Mouse (Mus musculus) cerebellum, postnatal 36 days (tissue): ENCODE measurements around the gene Rgl2.
"Not testable (repeated sequence)": the region's sequence is repeated elsewhere in the genome, so short reads cannot be mapped to it uniquely, and the experiment has no call there.

Source experiments
- DNase-seq, 2 experiments: peaks; one replicate each; pipeline ENCODE4 v3.0.0; 2021 to 2022; ENCODE audit warnings: mixed read lengths in 2 of 2

The Rgl2 gene

DNA sequence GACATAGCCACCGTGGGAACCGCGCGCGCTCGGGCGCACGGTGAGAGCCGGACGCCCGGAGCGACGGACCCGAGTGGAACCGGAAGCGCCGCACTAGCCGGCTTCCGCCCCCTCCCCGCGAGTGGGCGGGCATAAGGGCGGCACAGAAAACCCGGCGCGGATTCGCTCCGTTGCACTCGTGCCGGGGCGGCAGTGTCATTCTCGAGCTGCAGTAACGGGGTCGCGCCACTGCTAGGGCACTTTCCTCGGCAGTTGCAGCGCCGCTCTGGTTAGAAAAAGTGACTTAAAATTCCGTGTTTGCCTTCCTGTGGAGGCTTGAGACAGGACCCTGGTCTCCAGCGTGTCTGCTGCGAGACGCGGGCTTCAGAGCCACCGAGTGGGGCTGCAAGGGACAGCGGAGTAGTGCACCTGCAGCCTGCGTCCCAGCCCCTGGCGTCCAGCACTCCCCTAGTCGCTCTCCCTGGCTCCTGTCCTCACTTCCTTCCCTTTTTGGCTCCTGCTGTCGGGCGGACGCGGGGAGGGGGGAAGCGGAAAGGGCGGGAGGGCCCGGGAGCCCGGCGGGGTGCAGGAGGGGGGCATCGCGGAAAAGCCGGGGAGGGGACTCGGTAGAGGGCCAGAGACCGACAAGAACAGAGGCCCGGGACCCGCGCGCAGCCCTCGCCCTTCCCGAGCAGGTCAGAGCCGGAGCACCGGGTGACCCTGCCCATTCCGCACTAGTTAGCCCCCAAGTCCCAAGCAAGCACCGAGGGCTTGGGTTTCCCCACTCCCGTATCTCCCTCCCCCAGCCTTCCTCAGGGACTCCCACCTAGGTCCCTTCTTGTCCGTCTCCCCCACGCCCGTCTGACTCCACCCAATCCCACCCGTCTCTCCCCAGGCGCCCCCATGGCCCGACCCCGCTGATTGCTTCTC, at the start of gene Rgl2:
Rgl2 (plus strand) TSS at position 173 of the 909 bp plus-strand sequence.
- DNase-seq, result peak; percentile 96

DNA sequence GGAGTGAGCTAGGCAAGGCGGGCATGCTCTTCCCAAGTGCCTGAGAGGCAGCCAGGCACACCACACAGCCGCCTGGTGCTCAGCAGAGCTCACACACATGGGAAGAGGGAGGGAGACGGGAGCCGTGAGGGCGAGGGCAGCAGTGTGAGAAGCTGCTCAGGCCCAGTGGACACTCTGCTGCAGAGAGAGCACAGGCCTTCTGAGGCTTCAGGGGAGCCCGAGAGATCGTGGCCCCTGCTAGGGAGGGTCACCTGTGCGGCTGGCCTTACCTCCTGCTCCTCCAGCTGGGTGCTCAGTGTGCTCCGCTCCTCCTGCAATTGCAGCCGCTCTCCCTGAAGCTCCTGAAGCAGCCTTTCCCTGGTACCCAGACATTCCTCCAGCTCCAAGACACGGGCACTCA, 45.0 kb upstream of the Rgl2 start:
- not testable (repeated sequence) for DNase-seq

DNA sequence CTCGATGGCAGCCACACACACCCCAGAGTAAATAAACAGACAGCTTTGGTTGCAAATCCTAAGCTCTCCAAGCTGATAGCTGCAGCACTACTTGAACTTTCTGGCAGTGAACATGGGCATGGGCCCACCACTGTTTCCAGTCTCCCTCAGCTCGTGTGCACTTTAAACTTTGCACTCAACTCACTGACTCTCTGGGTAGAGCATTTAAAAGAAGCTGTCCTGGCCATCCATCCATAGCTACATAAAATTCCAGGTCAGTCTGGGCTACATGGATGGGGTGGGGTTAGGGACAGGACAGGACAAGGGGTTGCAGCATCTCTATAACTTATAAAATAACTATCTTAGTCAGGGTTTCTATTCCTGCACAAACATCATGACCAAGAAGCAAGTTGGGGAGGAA, 41.5 kb upstream of the Rgl2 start:
- DNase-seq, result not testable (repeated sequence)

DNA sequence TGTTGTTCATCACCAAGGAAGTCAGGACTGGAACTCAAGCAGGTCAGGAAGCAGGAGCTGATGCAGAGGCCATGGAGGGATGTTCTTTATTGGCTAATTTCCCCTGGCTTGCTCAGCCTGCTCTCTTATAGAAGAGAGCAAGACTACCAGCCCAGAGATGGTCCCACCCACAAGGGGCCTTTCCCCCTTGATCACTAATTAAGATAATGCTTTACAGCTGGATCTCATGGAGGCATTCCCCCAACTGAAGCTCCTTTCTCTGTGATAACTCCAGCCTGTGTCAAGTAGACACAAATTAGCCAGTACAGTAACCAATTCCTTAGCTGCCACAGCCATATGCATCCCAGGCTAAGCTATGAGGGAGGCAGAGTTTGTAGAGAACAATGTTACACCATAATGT, 41.1 kb upstream of the Rgl2 start:
- DNase-seq, result not testable (repeated sequence)

DNA sequence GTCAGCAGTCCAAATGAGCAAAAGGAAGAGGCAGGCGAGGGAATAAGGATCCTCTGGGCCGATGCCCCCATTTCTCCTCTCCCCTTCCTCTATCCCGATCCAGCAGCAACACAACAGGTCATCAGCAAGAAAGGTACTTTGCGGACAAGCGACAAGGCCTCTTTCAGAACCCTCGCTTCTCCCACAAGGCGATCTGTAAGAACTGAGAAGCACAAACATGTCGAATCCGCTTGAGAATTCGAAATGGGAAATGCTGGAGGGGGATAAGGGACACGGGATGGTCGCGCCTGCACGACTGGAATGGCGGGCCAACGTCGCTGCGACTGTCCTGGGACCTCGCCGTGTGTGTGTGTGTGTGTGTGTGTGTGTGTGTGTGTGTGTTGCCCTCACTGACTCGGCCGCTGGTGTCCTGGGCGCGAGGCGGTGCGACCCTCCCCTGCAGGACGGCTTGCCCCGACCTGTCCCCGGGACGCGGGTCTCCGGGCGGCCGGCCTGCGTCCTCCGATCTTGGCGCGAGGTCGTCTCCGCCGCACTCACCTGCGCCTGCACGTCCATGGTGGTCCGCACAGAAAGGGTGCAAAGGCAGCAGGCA, 39.3 kb upstream of the Rgl2 start:
- DNase-seq, result not testable (repeated sequence)

DNA sequence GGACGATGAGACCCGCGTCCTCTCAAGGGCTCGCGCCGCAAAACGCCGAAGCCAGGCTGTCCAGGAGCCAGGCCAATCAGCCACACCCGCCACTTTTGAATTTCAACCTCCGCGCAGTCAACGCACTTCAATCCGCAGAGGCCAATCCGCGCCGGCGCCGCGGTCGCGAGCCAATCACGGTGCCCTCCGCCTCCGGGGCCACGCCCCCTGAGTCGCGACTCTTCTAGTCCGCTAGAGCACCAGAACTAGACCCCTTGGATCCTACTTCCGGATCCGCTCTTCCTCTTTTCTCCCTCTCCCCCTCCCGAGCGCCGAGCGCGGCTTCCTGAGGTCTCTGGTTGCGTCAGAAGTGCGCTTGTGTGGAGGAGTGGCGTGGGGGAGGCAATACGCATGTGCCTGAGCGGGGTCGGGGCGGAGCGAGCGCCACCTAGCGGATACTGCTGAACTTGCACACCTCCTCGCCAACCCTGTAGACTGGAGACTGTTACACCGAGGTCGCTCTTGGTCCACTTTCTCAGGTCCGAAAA, 38.7 kb upstream of the Rgl2 start, which contains the start of gene Kifc1:
Kifc1 (minus strand) TSS at position 129 of the 527 bp plus-strand sequence.
- peak; percentile 99 to 100 for DNase-seq

DNA sequence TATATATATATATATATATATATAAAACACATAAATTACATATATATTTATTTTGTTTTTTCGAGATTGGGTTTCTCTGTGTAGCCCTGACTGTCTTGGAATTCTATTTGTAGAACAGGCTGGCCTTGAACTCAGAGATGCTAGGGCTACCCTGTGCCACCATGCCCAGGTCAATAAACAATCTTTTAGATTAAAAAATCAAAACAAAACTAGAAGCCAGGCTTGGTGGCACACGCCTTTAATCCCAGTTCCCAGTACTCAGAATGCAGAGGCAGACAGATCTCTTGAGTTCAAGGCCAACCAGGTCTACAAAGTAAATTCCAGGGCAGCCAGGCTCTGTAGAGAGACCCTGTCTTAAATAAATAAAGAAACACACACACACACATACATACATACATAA, 38.0 kb upstream of the Rgl2 start:
- no peak for DNase-seq

DNA sequence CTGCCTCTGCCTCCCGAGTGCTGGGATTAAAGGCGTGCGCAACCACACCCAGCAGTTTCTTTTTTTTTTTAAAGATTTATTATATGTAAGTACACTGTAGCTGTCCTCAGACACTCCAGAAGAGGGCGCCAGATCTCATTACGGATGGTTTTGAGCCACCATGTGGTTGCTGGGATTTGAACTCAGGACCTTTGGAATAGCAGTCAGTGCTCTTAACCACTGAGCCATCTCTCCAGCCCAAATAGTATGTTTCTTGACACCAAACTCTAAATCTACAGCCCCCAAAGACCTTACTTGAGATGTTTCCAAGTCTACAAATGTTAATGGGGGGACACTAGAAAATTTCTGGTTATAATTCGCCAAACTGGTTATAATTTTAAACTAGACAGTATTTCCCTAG, 37.5 kb upstream of the Rgl2 start:
- DNase-seq, result not testable (repeated sequence)

DNA sequence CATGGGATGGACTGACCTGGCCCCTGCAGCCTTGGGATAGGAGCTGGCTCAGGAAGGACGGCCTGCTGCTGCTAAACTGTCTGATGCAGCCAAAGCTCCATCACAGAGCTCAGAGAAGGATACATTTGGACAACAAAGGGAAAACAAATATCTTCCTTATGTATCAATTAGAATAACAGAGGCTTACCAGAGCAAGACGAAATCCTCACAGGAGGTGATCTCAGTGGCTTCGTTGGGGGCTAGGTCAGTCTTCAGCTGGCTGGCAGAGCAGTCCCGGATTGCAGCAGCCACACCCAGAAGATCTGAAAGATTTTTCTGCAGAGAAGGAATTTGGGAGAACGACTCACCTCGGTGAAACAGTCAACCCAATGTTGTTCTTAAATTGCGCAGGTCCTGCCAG, 36.9 kb upstream of the Rgl2 start:
- DNase-seq, result no peak

DNA sequence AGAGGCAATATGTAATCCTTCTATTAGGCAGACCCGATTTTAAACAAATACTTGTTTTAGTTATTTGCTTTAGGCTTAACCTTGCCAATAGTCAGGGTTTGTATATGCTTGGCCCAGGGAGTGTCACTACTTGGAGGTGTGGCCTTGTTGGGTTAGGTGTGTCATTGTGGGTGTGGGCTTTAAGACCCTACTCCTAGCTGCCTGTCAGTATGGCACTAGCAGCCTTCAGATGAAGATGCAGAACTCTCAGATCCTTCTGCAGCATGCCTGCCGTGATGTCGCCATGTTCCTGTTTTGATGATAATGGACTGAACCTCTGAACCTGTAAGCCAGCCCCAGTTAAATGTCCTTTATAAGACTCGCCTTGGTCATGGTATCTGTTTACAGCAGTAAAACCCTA, 36.3 kb upstream of the Rgl2 start:
- not testable (repeated sequence) for DNase-seq

DNA sequence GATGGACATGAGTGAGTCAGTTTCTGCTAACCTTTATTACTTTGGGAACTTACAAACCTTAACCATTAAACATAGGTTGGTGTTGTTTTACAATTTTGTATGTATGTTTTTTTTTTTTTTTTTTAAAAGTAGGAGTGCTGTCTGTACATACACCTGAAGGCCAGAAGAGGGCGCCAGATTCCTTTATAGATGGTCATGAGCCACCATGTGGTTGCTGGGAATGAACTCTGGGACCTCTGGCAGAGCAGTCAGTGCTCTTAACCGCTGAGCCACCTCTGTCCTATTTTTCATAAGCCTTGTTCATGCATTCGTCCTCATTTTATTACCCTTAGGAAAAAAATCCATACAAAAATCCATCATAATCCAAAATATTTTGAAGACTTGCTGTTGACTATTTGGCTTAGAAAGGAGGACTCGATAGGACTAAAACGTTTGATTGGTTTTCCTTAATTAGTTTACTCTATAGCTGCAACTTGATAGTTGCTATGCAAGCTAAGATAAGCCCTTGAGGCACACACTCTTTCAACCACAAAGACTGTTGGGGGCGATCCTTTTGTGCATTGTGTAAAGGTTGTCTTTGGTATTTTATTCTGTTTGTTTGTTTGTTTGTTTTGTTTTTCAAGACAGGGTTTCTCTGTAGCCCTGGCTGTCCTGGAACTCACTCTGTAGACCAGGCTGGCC, 32.1 kb upstream of the Rgl2 start:
- DNase-seq, result peak in 1 of 2 experiments; percentile 25

DNA sequence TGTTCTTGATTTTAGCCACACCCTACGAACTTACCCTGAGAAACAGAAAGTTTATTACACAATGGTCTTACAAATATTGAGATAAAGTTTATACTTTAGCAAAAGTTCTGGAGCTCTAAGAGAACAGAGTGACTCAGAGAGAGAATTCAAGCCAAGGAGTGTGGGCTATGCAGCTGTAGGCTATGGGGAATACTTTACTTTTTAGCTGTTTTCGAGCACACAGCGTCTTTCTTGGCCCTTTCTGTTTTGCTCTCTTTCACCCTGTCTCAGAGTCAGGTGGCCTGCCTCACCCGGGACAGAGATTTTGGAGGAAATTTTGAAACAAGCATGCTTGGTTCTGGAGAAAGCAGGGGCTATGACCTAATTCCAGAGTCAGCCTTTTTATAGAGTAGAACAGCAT, 31.1 kb upstream of the Rgl2 start:
- DNase-seq, result not testable (repeated sequence)

DNA sequence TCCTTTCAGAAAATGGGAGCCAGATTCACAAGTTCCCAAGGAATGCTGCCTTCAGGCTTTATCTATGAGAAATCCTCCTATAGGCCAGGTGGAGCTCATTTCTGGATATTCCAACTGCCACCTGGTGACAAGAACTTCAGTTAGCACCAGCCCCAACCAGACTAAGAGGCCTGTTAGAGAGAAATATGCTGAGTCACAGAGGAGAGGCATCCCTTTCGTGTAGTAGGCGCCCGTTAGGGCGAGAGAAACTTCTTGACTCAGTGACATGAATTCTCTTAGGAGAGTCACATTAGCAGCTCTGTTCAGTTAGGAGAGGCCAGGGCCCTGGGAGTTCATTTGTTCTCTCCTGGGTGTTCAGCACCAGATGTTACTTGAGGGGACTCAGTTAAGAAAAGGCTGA, 29.7 kb upstream of the Rgl2 start:
- DNase-seq, result no peak

DNA sequence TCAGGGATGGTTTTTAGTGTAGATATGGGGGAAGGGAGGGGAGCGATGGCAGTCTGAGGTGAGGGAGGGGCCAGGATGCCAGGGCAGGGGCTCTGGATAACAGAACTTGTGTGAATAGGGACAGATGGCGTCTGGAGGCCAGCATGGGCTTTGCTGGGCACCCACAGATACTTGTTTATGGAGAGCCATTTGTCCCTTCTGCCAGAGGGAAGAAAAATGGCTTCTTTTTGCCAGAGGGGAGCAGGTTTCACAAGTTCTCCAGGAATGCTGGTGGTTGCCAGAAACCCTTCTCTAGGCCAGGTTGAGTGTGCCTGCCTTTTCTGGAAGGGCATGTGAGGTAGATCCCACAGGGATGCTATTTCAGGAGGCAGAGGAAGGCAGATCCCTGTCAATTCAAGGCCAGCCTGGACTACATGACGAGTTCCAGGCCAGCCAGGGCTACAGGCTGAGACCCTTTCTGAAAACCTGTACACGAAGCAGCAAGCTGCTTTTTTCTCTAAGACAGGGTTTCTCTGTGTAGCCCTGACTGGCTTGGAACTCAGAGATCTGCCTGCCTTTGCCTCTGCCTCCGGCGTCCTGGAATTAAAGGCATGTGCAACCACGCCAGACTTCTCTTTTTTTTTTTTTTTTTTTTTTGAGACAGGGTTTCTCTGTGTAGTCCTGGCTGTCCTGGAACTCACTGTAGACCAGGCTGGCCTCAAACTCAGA, 28.9 kb upstream of the Rgl2 start:
- DNase-seq, result no peak

DNA sequence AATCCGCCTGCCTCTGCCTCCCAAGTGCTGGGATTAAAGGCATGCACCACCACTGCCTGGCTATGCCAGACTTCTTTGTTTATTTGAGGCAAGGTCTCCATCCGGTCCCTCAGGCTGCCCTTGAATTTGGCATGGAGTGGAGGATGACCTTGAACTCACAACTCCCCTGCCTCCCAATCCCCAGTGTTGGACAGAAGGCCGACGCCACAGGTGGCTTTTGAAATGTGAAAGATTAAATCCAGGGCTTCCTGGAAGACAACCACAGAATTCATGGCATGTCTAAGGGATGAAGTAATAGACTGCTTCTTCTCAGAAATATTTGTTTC, 28.4 kb upstream of the Rgl2 start:
- DNase-seq, result no peak

DNA sequence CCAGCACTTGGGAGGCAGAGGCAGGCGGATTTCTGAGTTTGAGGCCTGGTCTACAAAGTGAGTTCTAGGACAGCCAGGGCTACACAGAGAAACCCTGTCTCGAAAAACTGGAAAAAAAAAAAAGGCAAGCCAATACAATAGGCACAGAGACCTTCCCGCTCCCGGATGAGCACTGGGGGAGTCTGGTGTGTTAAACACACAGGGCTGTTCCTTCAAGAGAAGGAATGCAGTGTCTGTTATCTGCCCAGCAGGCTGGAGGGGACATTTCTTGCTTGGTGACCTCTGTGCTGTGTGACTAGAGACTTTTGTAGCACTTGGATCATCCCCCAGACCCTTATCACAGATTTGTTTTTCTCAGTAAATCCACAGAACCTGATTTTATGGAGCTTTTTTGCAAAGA, 27.7 kb upstream of the Rgl2 start:
- no peak for DNase-seq

DNA sequence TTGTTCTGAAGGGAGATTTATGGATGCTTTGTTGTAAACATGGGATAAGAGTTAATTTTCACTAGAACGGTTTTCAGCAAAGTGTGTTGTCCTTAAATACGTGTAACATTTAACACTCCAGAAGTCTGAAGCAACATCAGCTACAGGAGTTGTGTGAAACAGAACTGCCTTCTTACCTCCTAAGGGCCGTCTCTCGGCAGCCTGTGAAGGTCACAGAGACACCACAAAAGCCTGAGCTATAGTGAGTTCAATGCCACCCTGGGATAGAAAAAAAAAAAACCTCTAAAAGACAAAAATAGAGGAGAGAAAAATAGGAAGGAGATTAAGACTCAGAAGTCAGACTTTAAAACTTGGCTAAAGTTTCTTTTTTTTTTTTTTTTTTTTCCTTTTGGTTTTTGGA, 27.3 kb upstream of the Rgl2 start:
- DNase-seq, result no peak

DNA sequence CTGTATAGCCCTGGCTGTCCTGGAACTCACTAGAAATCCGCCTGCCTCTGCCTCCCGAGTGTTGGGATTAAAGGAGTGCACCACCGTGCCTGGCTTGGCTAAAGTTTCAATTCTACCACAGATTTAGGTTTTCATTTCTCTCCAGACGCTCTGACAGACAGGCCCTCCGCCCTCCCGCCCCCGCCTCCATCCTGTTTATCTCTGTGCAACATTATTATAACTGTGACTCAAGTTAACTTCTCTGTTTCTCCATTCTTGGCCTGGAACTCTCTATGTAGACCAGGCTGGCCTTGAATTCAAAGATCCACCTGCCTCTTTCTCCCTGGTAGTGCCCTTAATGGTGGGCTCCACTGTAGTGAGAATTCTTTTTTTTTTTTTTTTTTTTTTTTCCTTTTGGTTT, 26.9 kb upstream of the Rgl2 start:
- DNase-seq, result no peak

DNA sequence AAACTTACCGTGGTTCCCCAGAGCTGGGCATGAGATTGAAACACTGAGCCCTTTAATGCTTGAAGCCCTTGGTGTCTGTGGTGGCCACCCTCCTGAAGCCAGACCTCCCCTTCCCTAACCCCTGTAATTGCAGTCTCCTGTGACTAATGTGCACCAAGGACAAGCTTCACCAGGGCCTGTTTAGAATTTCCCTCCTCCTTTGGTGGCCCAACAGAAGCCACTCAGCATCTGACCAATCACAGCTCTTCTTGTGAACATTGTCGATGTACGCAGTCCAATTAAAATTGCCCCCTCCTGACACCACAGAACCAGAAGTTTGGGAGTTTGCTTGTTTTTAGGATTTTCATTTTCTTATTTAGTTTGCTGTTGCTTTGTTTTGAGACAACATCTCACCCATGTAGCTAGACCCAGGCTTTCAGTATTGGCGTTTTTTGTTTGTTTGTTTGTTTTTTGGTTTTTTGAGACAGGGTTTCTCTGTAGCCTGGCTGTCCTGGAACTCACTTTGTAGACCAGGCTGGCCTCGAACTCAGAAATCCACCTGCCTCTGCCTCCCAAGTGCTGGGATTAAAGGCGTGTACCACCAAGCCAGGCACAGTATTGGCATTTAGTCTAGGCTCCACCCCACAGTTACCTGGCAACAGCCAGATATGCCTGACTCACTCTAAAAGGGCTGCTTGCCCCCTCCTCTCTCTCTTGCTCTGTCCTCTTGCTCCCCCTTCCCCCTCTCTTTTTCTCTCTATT, 25.3 kb upstream of the Rgl2 start:
- DNase-seq, result not testable (repeated sequence)

DNA sequence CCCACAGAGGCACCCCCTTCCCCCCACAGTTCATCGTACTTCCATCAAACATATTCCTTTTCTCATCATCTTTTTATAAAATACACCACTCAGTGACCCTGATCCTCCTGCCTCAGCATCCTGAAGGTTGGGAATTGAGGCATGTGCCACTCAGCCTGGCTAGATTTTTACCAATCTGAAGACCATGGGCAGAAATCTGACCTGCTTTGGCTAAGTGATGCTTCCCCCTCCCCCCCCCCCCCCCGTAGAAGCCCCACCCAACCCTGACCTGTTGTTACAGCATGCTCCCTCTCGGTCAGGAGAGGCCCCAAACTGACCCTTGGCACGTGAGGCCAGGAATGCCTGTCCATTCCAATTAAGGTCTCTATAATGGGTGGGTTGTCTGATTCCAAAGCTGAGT, 24.5 kb upstream of the Rgl2 start, which contains the start of gene Platr17:
Platr17 (plus strand) TSS at position 301 of the 400 bp plus-strand sequence.
- DNase-seq, result not testable (repeated sequence)

DNA sequence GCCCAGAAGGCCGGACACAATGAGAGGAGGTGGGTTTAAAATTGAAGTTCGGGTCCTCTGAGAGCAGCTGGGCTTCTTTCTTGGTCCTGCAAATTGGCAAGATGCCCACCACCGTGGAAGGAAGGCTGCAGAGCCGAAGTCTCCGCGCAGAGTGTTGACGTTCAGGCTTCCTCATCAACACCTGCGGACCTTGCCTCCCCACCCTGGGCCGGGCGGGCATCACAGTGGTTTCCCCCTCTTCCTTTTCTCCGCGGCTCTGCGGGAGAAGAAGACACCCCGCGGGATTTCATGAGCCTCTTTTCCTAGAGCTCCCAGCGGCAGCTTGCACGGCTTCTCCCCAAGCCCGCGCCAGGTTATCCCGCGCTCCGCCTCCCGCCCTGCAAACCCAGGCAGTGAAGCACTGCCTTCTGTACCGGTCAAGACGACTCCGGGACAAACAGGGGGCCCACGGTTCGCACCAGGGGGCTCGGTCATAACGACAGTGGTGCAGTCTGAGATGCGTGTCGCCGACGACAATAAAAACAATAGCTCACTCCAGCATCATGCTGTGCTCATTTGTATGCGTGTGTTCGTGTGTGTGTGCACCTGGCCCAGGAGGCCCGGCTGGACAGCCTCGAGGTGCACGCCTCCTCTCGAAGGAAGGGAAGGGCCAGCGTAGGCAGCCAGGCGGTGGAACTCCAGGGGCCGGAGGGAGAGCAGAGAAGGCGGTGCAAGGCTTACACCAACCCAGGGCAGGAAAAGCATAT, 20.8 kb upstream of the Rgl2 start:
- peak; percentile 63 to 64 for DNase-seq
